Mouse (Mus musculus) spleen, adult 2 months (tissue): ENCODE measurements around the gene Acvr1. TPM values are rescaled to one million over a fixed set of nuclear protein-coding genes. Genes with fewer than 3 reads are reported as not detected.

Source experiments
- DNase-seq, 2 experiments: peaks; one replicate each; pipeline versions ENCODE4 v3.0.0 to v3.0.0-alpha.2; 2012 to 2021; ENCODE audit warnings: low spot score in 2 of 2, low read depth in 1 of 2
- H3K27ac ChIP-seq: fragments of 200-500 bp; 2 replicates; pipeline ENCODE4 v1.5.1; 2012; ENCODE audit warnings: low read length, inconsistent platforms; ENCODE audit not compliant: insufficient read depth
- H3K27me3 ChIP-seq: fragments of 200-500 bp; 2 replicates; pipeline ENCODE4 v1.6.1; 2012; ENCODE audit warnings: mild to moderate bottlenecking, moderate library complexity, low read length, inconsistent platforms; ENCODE audit not compliant: control insufficient read depth, insufficient read depth
- H3K36me3 ChIP-seq: fragments of 200-500 bp; 2 replicates; pipeline ENCODE4 v1.6.1; 2012; ENCODE audit warnings: mild to moderate bottlenecking, low read length, inconsistent platforms; ENCODE audit not compliant: control insufficient read depth, insufficient read depth
- H3K4me1 ChIP-seq: fragments of 200-500 bp; 2 replicates; pipeline ENCODE4 v1.6.1; 2011; ENCODE audit warnings: inconsistent platforms; ENCODE audit not compliant: control insufficient read depth, insufficient read depth, insufficient read length
- H3K4me3 ChIP-seq: fragments of 200-500 bp; 2 replicates; pipeline ENCODE4 v1.5.1; 2011; ENCODE audit warnings: mild to moderate bottlenecking, inconsistent platforms; ENCODE audit not compliant: insufficient read depth, insufficient read length; ENCODE audit errors: extremely low read depth
- CTCF ChIP-seq: fragments of 200-500 bp; IDR thresholded peaks from 2 replicates; pipeline ENCODE4 v1.5.1; 2011; ENCODE audit warnings: mild to moderate bottlenecking, inconsistent platforms; ENCODE audit not compliant: insufficient read depth, insufficient read length, insufficient replicate concordance; ENCODE audit errors: extremely low read depth
- POLR2A ChIP-seq: fragments of 200-500 bp; IDR thresholded peaks from 2 replicates; pipeline ENCODE4 v1.6.1; 2011; ENCODE audit warnings: low read depth, low read length, inconsistent platforms
- WGBS: fragments of 180-500 bp; shearing (Covaris S2); methylation state at CpG from one replicate; pipeline ENCODE4 v1.1.7; 2018; 5-methylcytosine and 5-hydroxymethylcytosine counted together
- polyA plus RNA-seq: library from polyadenylated mRNA; depleted of rRNA; stranded (reverse); fragments of >200 nt; gene quantifications from 2 replicates; pipeline ENCODE4 v1.2.3, GENCODE M21; 2012

The Acvr1 gene
- polyA plus RNA-seq, 1 experiment, result 1.8 TPM

GRCm38 (mm10) chr2:58533521-58534001, 33.4 kb downstream of the Acvr1 start:
- TF ChIP-seq POLR2A, result no peak
- no peak for TF ChIP-seq CTCF
- 53% methylated on average over 7 of the region's 7 CpGs for WGBS
- no peaks in the 10 kb centered on the region for H3K4me1 ChIP-seq
- no peak overlapping the region for H3K4me3 ChIP-seq
- DNase-seq, result no peak
- no peak overlapping the region for H3K27ac ChIP-seq
- no peaks in the 10 kb centered on the region for H3K36me3 ChIP-seq
- H3K27me3 ChIP-seq, result no peaks in the 10 kb centered on the region

- H3K36me3 ChIP-seq, result no peaks in the 10 kb centered on the region
- no peak for DNase-seq
- H3K27me3 ChIP-seq, result no peaks in the 10 kb centered on the region
- no peak overlapping the region for H3K27ac ChIP-seq
- H3K4me1 ChIP-seq, result no peaks in the 10 kb centered on the region
- 67% methylated on average over 10 of the region's 10 CpGs for WGBS
- TF ChIP-seq CTCF (no peak), POLR2A (no peak)
- no peak overlapping the region for H3K4me3 ChIP-seq
Observed at GRCm38 (mm10) chr2:58532260-58532850, 34.6 kb downstream of the Acvr1 start.

GRCm38 (mm10) chr2:58530521-58530920, 36.4 kb downstream of the Acvr1 start:
- 90% methylated on average over 4 of the region's 4 CpGs for WGBS
- H3K27ac ChIP-seq, result no peak overlapping the region
- no peaks in the 10 kb centered on the region for H3K4me1 ChIP-seq
- no peak overlapping the region for H3K4me3 ChIP-seq
- no peaks in the 10 kb centered on the region for H3K27me3 ChIP-seq
- TF ChIP-seq CTCF (no peak), POLR2A (no peak)
- no peak for DNase-seq
- no peaks in the 10 kb centered on the region for H3K36me3 ChIP-seq

- H3K27ac ChIP-seq, result no peak overlapping the region
- TF ChIP-seq CTCF, result no peak
- TF ChIP-seq POLR2A, result no peak
Observed at GRCm38 (mm10) chr2:58529860-58530440, 37.0 kb downstream of the Acvr1 start.

GRCm38 (mm10) chr2:58529384-58529783, 37.6 kb downstream of the Acvr1 start:
- H3K27ac ChIP-seq, result no peak overlapping the region
- no peak overlapping the region for H3K4me3 ChIP-seq
- H3K27me3 ChIP-seq, result no peaks in the 10 kb centered on the region
- H3K4me1 ChIP-seq, result no peaks in the 10 kb centered on the region
- no peak for TF ChIP-seq CTCF
- no peak for TF ChIP-seq POLR2A
- H3K36me3 ChIP-seq, result no peaks in the 10 kb centered on the region
- 86% methylated on average over 5 of the region's 5 CpGs for WGBS
- no peak for DNase-seq

More at GRCm38 (mm10) chr2:58529860-58530440, 37.0 kb downstream of the Acvr1 start:
- no peaks in the 10 kb centered on the region for H3K4me1 ChIP-seq
- H3K4me3 ChIP-seq, result no peak overlapping the region
- H3K36me3 ChIP-seq, result no peaks in the 10 kb centered on the region
- no peak for DNase-seq
- WGBS, result 72% methylated on average over 7 of the region's 7 CpGs
- H3K27me3 ChIP-seq, result no peaks in the 10 kb centered on the region

- no peaks in the 10 kb centered on the region for H3K36me3 ChIP-seq
- no peak for TF ChIP-seq POLR2A
- TF ChIP-seq CTCF, result no peak
- WGBS, result 79% methylated on average over 3 of the region's 3 CpGs
Observed at GRCm38 (mm10) chr2:58527786-58528185, 39.2 kb downstream of the Acvr1 start.

GRCm38 (mm10) chr2:58524356-58524755, 42.6 kb downstream of the Acvr1 start:
- no peaks in the 10 kb centered on the region for H3K4me1 ChIP-seq
- no peak overlapping the region for H3K4me3 ChIP-seq
- DNase-seq, result no peak
- H3K36me3 ChIP-seq, result no peaks in the 10 kb centered on the region
- no peaks in the 10 kb centered on the region for H3K27me3 ChIP-seq
- TF ChIP-seq POLR2A, result no peak
- no peak for TF ChIP-seq CTCF
- WGBS, result 97% methylated on average over 6 of the region's 6 CpGs
- H3K27ac ChIP-seq, result no peak overlapping the region

More at GRCm38 (mm10) chr2:58527786-58528185, 39.2 kb downstream of the Acvr1 start:
- no peaks in the 10 kb centered on the region for H3K27me3 ChIP-seq
- no peak overlapping the region for H3K27ac ChIP-seq
- H3K4me3 ChIP-seq, result no peak overlapping the region
- no peaks in the 10 kb centered on the region for H3K4me1 ChIP-seq
- no peak for DNase-seq
